ENCODE assay signal across 14 mouse cellular contexts in the genomic region with DNA sequence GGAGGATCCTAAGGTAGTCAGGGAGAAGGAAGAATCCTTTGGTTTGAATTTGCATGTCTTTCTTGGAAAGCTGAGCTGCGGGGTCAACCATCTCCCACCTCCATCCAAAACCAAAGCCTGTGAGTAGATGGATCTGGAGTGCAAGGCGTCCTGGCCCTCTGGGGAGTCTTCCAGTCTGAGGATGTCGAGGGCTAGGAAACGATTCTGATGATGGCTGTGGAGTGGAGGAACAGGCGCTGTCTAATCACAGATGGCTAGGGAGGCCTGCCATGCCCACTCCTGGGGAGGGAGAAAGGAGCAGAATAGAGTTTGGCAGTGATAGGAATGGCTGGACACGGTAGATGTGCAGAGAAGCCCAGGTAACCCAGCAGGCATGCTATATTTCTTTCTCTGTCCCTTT.
DNase-seq lines count a peak whose midpoint lies in the region; ATAC-seq and TF ChIP-seq lines count a peak whose summit lies in the region.
"Had no signal": no experiment of that assay in that cellular context is flagged by ENCODE, and none has a peak within 500 bp of the region (broad histone marks: within the 10 kb centered on the region; RNA-seq: fewer than 3 reads in every experiment).

No protein-coding gene starts in this region.

- no peak overlapping the region for H3K4me3 ChIP-seq in embryonic facial prominence, embryonic 12.5 days
- no peak overlapping the region for H3K4me3 ChIP-seq in embryonic facial prominence, embryonic 10.5 days
- H3K4me3 ChIP-seq in hindbrain, postnatal 0 days (ENCODE audit: low read length) = no peak overlapping the region
- no peak overlapping the region for H3K4me3 ChIP-seq in forebrain, embryonic 10.5 days
- H3K4me3 ChIP-seq: megakaryocyte, embryonic 14.5 days; neural tube, embryonic 12.5 days had no signal

- H3K9me3 ChIP-seq in embryonic facial prominence, embryonic 12.5 days = no peaks in the 10 kb centered on the region
- no peaks in the 10 kb centered on the region for H3K9me3 ChIP-seq in embryonic facial prominence, embryonic 10.5 days
- no peaks in the 10 kb centered on the region for H3K9me3 ChIP-seq in hindbrain, postnatal 0 days (ENCODE audit: low read length)
- H3K9me3 ChIP-seq in forebrain, embryonic 10.5 days = no peaks in the 10 kb centered on the region
- H3K9me3 ChIP-seq: neural tube, embryonic 12.5 days had no signal

- peaks cover 16% of the 10 kb centered on the region for H3K4me1 ChIP-seq in embryonic facial prominence, embryonic 12.5 days
- H3K4me1 ChIP-seq in embryonic facial prominence, embryonic 10.5 days = peaks cover 37% of the 10 kb centered on the region
- peaks cover 38% of the 10 kb centered on the region for H3K4me1 ChIP-seq in hindbrain, postnatal 0 days (ENCODE audit: insufficient read depth, low read length)
- H3K4me1 ChIP-seq in forebrain, embryonic 10.5 days = peaks cover 48% of the 10 kb centered on the region
- H3K4me1 ChIP-seq: megakaryocyte, embryonic 14.5 days had no signal

- no peak for TF ChIP-seq CTCF in hindbrain, postnatal 0 days (IDR thresholded peaks at IDR 0.05; ENCODE audit: low read depth)

- WGBS in embryonic facial prominence, embryonic 12.5 days = 61% methylated on average over 6 of the region's 6 CpGs
- 72% methylated on average over 6 of the region's 6 CpGs for WGBS in embryonic facial prominence, embryonic 10.5 days
- 41% methylated on average over 6 of the region's 6 CpGs for WGBS in hindbrain, postnatal 0 days
- 86% methylated on average over 6 of the region's 6 CpGs for WGBS in forebrain, embryonic 10.5 days

- no peak overlapping the region for H3K4me2 ChIP-seq in embryonic facial prominence, embryonic 12.5 days (replicated peaks)
- H3K4me2 ChIP-seq in hindbrain, postnatal 0 days (ENCODE audit: low read depth, low read length) = no peak overlapping the region
- H3K4me2 ChIP-seq: neural tube, embryonic 12.5 days had no signal

- no peaks in the 10 kb centered on the region for H3K36me3 ChIP-seq in embryonic facial prominence, embryonic 12.5 days
- no peaks in the 10 kb centered on the region for H3K36me3 ChIP-seq in embryonic facial prominence, embryonic 10.5 days (replicated peaks)
- no peaks in the 10 kb centered on the region for H3K36me3 ChIP-seq in hindbrain, postnatal 0 days (ENCODE audit: insufficient read depth, low read length)
- H3K36me3 ChIP-seq in forebrain, embryonic 10.5 days (replicated peaks) = peaks cover 9% of the 10 kb centered on the region; the same call in 1 of the 2 replicates

- H3K9ac ChIP-seq in embryonic facial prominence, embryonic 12.5 days = no peak overlapping the region
- H3K9ac ChIP-seq in hindbrain, postnatal 0 days (replicated peaks; ENCODE audit: low read length) = no peak overlapping the region
- H3K9ac ChIP-seq: neural tube, embryonic 12.5 days had no signal

- no peak for ATAC-seq in embryonic facial prominence, embryonic 12.5 days (ENCODE audit: insufficient number of reproducible peaks, insufficient read depth, low FRiP score, low TSS enrichment)
- ATAC-seq in hindbrain, postnatal 0 days = no peak
- no peak for ATAC-seq in erythroid progenitor cell, adult 5-6 weeks (replicated peaks; ENCODE audit: low FRiP score, poor library complexity, severe bottlenecking)

- peak overlapping the region; percentile 55; the same call in 1 of the 2 replicates for H3K27ac ChIP-seq in embryonic facial prominence, embryonic 12.5 days
- no peak overlapping the region; the same call in 1 of the 2 replicates for H3K27ac ChIP-seq in embryonic facial prominence, embryonic 10.5 days (replicated peaks)
- peak overlapping the region; percentile 56; the same call in 1 of the 2 replicates for H3K27ac ChIP-seq in hindbrain, postnatal 0 days
- no peak overlapping the region for H3K27ac ChIP-seq in forebrain, embryonic 10.5 days
- H3K27ac ChIP-seq: neural tube, embryonic 12.5 days had no signal

- H3K27me3 ChIP-seq in embryonic facial prominence, embryonic 12.5 days = no peaks in the 10 kb centered on the region
- H3K27me3 ChIP-seq in embryonic facial prominence, embryonic 10.5 days (replicated peaks; ENCODE audit: low read depth, poor library complexity, severe bottlenecking) = no peaks in the 10 kb centered on the region
- no peaks in the 10 kb centered on the region for H3K27me3 ChIP-seq in hindbrain, postnatal 0 days (ENCODE audit: insufficient read depth, low read length)
- peaks cover 6% of the 10 kb centered on the region; the same call in 1 of the 2 replicates for H3K27me3 ChIP-seq in forebrain, embryonic 10.5 days (ENCODE audit: poor library complexity, severe bottlenecking)
- H3K27me3 ChIP-seq: megakaryocyte, embryonic 14.5 days; neural tube, embryonic 12.5 days had no signal

- DNase-seq in embryonic facial prominence, embryonic 10.5 days (ENCODE audit: low spot score) = no peak
- peak; percentile 90 for DNase-seq in brain, adult 2 months (ENCODE audit: low read depth, low spot score)
- peak; percentile 80 to 82 for DNase-seq in cerebellum, postnatal 25 days
- no peak for DNase-seq in hindbrain, postnatal 0 days (ENCODE audit: low spot score)
- DNase-seq in kidney, adult 11 months = no peak
- DNase-seq in forebrain, embryonic 10.5 days (ENCODE audit: extremely low spot score, low spot score) = no peak
- DNase-seq: adrenal gland, postnatal 10 days; heart, postnatal 4 days; kidney, adult 8-10 months; lung, adult 2 months had no signal

Comparison
In these comparisons a context has a peak if more than half of its experiments do, and no peak if none do; other contexts are left out.
1. H3K27ac ChIP-seq: peak in embryonic facial prominence, embryonic 12.5 days (single experiment) and hindbrain, postnatal 0 days (single experiment); none in embryonic facial prominence, embryonic 10.5 days (single experiment) and forebrain, embryonic 10.5 days (single experiment).
2. DNase-seq: peak in brain, adult 2 months (single experiment) and cerebellum, postnatal 25 days (2 of 2); none in embryonic facial prominence, embryonic 10.5 days (single experiment), hindbrain, postnatal 0 days (single experiment), kidney, adult 11 months (single experiment) and forebrain, embryonic 10.5 days (single experiment).